Mouse (Mus musculus): ENCODE data around the gene Tgfbrap1. TPM values are rescaled to one million over a fixed set of nuclear protein-coding genes. Genes with fewer than 3 reads are reported as not detected.

Gene Tgfbrap1
- polyA plus RNA-seq, 1 experiment from 2014 or later: 19.5 TPM

- no peaks in the 10 kb centered on the region for H3K9me3 ChIP-seq (ENCODE audit: control insufficient read depth, low read length)
- no peak overlapping the region for H3K9ac ChIP-seq
- no peak overlapping the region for H3K4me2 ChIP-seq (replicated peaks)
- WGBS: 95% methylated on average over 5 of the region's 5 CpGs
- H3K4me1 ChIP-seq (replicated peaks; ENCODE audit: control insufficient read depth, insufficient read depth, low read length): no peaks in the 10 kb centered on the region
- ATAC-seq (ENCODE audit: low FRiP score): no peak
- no peaks in the 10 kb centered on the region for H3K27me3 ChIP-seq (ENCODE audit: control insufficient read depth, insufficient read depth, low read length)
- DNase-seq (ENCODE audit: low spot score): no peak
- no peak overlapping the region for H3K4me3 ChIP-seq (replicated peaks; ENCODE audit: low read length)
- H3K27ac ChIP-seq: no peak overlapping the region
- peaks cover 21% of the 10 kb centered on the region for H3K36me3 ChIP-seq (replicated peaks; ENCODE audit: control insufficient read depth, insufficient read depth)
These were observed 22.5 kb upstream of the Tgfbrap1 start for GRCm38 (mm10) chr1:43120950-43121349.

DNA sequence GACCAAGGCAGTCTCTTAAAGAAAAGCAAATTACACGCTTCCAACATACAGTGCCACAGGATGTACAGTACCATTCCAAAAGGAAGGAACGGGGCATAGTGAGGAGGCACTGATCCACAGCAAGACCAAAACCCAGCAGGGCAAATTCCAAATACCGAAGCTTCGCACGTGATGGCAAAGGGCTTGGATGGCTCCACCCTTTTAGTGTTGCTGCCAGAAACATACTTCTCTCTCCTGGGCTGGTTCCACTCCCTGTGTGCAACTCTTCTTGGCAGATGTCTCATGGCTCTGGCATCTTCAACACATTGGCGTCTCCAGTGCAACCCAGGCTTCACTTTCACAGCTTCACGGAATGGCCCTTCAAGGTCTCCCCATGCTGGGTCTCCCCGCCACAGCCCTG lies 19.0 kb upstream of the Tgfbrap1 start:
- no peak for DNase-seq (ENCODE audit: low spot score)
- Histone ChIP-seq H3K36me3 (replicated peaks; ENCODE audit: control insufficient read depth, insufficient read depth) (peaks cover 51% of the 10 kb centered on the region), H3K4me2 (replicated peaks) (no peak overlapping the region), H3K27ac (no peak overlapping the region), H3K4me1 (replicated peaks; ENCODE audit: control insufficient read depth, insufficient read depth, low read length) (no peaks in the 10 kb centered on the region), H3K4me3 (replicated peaks; ENCODE audit: low read length) (no peak overlapping the region), H3K9me3 (ENCODE audit: control insufficient read depth, low read length) (no peaks in the 10 kb centered on the region), H3K27me3 (ENCODE audit: control insufficient read depth, insufficient read depth, low read length) (no peaks in the 10 kb centered on the region), H3K9ac (no peak overlapping the region)
- WGBS: 97% methylated on average over 8 of the region's 8 CpGs
- no peak for ATAC-seq (ENCODE audit: low FRiP score)

- Histone ChIP-seq H3K9me3 (ENCODE audit: control insufficient read depth, low read length) (no peaks in the 10 kb centered on the region), H3K4me3 (replicated peaks; ENCODE audit: low read length) (no peak overlapping the region), H3K4me2 (replicated peaks) (no peak overlapping the region), H3K9ac (no peak overlapping the region), H3K36me3 (replicated peaks; ENCODE audit: control insufficient read depth, insufficient read depth) (peaks cover 78% of the 10 kb centered on the region), H3K27me3 (ENCODE audit: control insufficient read depth, insufficient read depth, low read length) (no peaks in the 10 kb centered on the region), H3K27ac (no peak overlapping the region), H3K4me1 (replicated peaks; ENCODE audit: control insufficient read depth, insufficient read depth, low read length) (no peaks in the 10 kb centered on the region)
- no peak for ATAC-seq (ENCODE audit: low FRiP score)
- DNase-seq (ENCODE audit: low spot score): peak; percentile 72
- 98% methylated on average over 2 of the region's 2 CpGs for WGBS
These were observed 14.4 kb upstream of the Tgfbrap1 start for GRCm38 (mm10) chr1:43112882-43113281.

DNA sequence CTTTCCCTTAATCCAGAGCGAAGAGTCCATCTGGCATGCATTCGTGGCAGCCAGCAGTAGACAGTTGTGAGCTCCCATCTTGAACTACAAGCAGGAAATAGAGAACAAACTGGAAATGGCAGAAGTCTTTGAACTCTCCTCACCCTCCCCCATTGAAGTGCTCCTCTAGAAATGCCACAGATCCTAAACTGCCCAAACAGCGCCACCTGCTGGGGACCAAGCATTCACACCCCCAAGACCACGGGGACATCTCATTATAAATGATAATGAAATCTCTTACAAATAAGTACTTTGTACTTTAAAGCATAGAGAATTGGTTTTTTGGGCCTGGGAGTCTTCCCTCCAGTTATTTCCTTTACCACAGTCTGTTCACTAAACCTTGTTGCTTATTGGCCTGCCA lies 12.1 kb upstream of the Tgfbrap1 start:
- Histone ChIP-seq H3K36me3 (replicated peaks; ENCODE audit: control insufficient read depth, insufficient read depth) (peaks cover 81% of the 10 kb centered on the region), H3K4me3 (replicated peaks; ENCODE audit: low read length) (no peak overlapping the region), H3K27ac (no peak overlapping the region), H3K4me2 (replicated peaks) (no peak overlapping the region), H3K4me1 (replicated peaks; ENCODE audit: control insufficient read depth, insufficient read depth, low read length) (no peaks in the 10 kb centered on the region), H3K9ac (no peak overlapping the region), H3K9me3 (ENCODE audit: control insufficient read depth, low read length) (no peaks in the 10 kb centered on the region), H3K27me3 (ENCODE audit: control insufficient read depth, insufficient read depth, low read length) (no peaks in the 10 kb centered on the region)
- ATAC-seq (ENCODE audit: low FRiP score) (no peak), DNase-seq (ENCODE audit: low spot score) (no peak)
- 56% methylated on average over 4 of the region's 4 CpGs for WGBS

GRCm38 (mm10) chr1:43108729-43109128 lies 10.3 kb upstream of the Tgfbrap1 start:
- H3K27me3 ChIP-seq (ENCODE audit: control insufficient read depth, insufficient read depth, low read length): no peaks in the 10 kb centered on the region
- no peaks in the 10 kb centered on the region for H3K9me3 ChIP-seq (ENCODE audit: control insufficient read depth, low read length)
- H3K27ac ChIP-seq: no peak overlapping the region
- WGBS: 95% methylated on average over 2 of the region's 2 CpGs
- DNase-seq (ENCODE audit: low spot score): no peak
- no peak for ATAC-seq (ENCODE audit: low FRiP score)
- H3K4me1 ChIP-seq (replicated peaks; ENCODE audit: control insufficient read depth, insufficient read depth, low read length): no peaks in the 10 kb centered on the region
- H3K9ac ChIP-seq: no peak overlapping the region
- no peak overlapping the region for H3K4me3 ChIP-seq (replicated peaks; ENCODE audit: low read length)
- peaks cover 72% of the 10 kb centered on the region for H3K36me3 ChIP-seq (replicated peaks; ENCODE audit: control insufficient read depth, insufficient read depth)
- H3K4me2 ChIP-seq (replicated peaks): no peak overlapping the region

DNA sequence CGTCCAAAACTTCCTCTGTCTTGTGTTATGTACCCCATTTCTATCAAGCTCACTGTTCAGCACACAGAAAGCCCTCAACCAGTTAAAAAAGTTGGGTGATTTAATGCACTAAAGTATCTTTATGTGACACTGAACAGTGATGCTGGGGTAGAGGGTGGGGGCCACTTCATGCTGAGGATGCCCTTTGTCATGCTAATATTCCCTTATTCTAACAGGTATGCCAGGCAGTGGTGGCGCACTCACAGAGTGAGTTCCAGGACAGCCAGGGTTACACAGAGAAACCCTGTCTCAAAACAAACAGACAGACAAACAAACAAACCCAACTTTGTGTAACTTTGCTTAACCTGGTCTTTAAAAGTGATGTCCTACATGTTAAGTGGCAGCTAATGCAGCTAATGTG lies 4.2 kb downstream of the Tgfbrap1 start:
- Histone ChIP-seq H3K27ac (no peak overlapping the region), H3K4me3 (replicated peaks; ENCODE audit: low read length) (no peak overlapping the region), H3K4me1 (replicated peaks; ENCODE audit: control insufficient read depth, insufficient read depth, low read length) (peaks cover 29% of the 10 kb centered on the region), H3K9ac (no peak overlapping the region), H3K27me3 (ENCODE audit: control insufficient read depth, insufficient read depth, low read length) (no peaks in the 10 kb centered on the region), H3K4me2 (replicated peaks) (no peak overlapping the region), H3K36me3 (replicated peaks; ENCODE audit: control insufficient read depth, insufficient read depth) (no peaks in the 10 kb centered on the region), H3K9me3 (ENCODE audit: control insufficient read depth, low read length) (no peaks in the 10 kb centered on the region)
- 82% methylated on average over 2 of the region's 2 CpGs for WGBS
- DNase-seq (ENCODE audit: low spot score) (no peak), ATAC-seq (ENCODE audit: low FRiP score) (no peak)

DNA sequence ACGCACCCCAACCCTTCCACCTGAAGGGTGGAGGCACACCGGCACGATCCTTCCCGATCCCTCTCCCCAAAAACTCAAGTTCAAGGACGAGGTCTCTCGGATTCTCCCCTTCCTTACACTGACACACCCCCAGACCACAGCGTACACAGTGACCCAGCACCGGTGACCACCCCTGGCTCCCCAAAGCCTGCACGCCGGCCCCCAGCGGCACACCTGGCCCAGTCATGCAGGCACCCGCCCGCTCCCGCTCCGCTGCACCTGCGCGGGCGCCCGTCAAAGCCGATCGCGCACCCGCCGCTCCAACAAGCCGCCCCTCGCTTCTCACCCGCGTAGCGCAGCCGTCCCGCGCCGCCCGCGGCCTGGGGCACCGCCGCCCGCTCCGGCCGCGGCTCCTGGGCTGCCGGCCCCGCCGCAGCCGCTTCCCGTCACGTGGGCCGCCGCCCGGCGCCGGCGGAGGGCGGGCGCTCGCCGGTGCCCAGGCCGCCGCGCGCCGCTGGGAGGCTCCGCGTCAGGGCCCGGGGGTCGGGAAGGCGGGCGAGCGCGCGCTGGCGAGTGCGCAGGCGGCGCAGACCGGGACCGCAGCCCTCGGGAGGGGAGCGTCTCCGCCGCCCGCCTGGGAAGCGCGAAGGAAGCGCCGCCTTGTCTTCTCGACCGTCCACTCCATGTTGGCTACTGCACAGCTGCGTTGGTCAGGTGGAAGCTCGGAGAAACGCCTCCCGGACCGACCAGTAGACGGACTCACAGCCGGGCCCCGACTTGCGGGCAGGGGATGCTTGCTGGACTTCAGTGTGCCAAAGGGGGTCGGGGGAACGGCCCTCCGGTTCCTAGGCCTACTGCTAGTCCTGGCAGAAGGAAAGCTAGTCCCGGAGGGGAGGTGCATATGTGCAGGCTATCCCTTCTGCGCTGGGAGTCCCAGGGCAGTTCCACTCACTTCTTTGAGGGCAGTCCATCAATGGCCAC lies 6.1 kb downstream of the Tgfbrap1 start:
- Histone ChIP-seq H3K4me3 (replicated peaks; ENCODE audit: low read length) (peak overlapping the region; percentile 87), H3K4me1 (replicated peaks; ENCODE audit: control insufficient read depth, insufficient read depth, low read length) (peaks cover 26% of the 10 kb centered on the region), H3K27me3 (ENCODE audit: control insufficient read depth, insufficient read depth, low read length) (no peaks in the 10 kb centered on the region), H3K9ac (peak overlapping the region; percentile 95), H3K27ac (peak overlapping the region; percentile 88), H3K36me3 (replicated peaks; ENCODE audit: control insufficient read depth, insufficient read depth) (no peaks in the 10 kb centered on the region), H3K4me2 (replicated peaks) (peak overlapping the region; percentile 66), H3K9me3 (ENCODE audit: control insufficient read depth, low read length) (no peaks in the 10 kb centered on the region)
- peak; percentile 60 for DNase-seq (ENCODE audit: low spot score)
- under 1% methylated on average over 90 of the region's 102 CpGs for WGBS
- peak; percentile 88 for ATAC-seq (ENCODE audit: low FRiP score)

GRCm38 (mm10) chr1:43091306-43092055 lies 7.0 kb downstream of the Tgfbrap1 start:
- H3K4me2 ChIP-seq (replicated peaks): peak overlapping the region; percentile 66
- DNase-seq (ENCODE audit: low spot score) (no peak), ATAC-seq (ENCODE audit: low FRiP score) (peak; percentile 32)
- peaks cover 22% of the 10 kb centered on the region for H3K4me1 ChIP-seq (replicated peaks; ENCODE audit: control insufficient read depth, insufficient read depth, low read length)
- 46% methylated on average over 13 of the region's 13 CpGs for WGBS
- no peaks in the 10 kb centered on the region for H3K9me3 ChIP-seq (ENCODE audit: control insufficient read depth, low read length)
- peak overlapping the region; percentile 87 for H3K4me3 ChIP-seq (replicated peaks; ENCODE audit: low read length)
- H3K27me3 ChIP-seq (ENCODE audit: control insufficient read depth, insufficient read depth, low read length): no peaks in the 10 kb centered on the region
- peak overlapping the region; percentile 88; the same call in 1 of the 2 replicates for H3K27ac ChIP-seq
- H3K36me3 ChIP-seq (replicated peaks; ENCODE audit: control insufficient read depth, insufficient read depth): no peaks in the 10 kb centered on the region
- H3K9ac ChIP-seq: peak overlapping the region; percentile 95

- no peak for ATAC-seq (ENCODE audit: low FRiP score)
These were observed 8.0 kb downstream of the Tgfbrap1 start for GRCm38 (mm10) chr1:43090418-43090817.

More at GRCm38 (mm10) chr1:43090418-43090817, 8.0 kb downstream of the Tgfbrap1 start:
- Histone ChIP-seq H3K9ac (no peak overlapping the region), H3K36me3 (replicated peaks; ENCODE audit: control insufficient read depth, insufficient read depth) (no peaks in the 10 kb centered on the region), H3K4me1 (replicated peaks; ENCODE audit: control insufficient read depth, insufficient read depth, low read length) (peaks cover 22% of the 10 kb centered on the region), H3K4me2 (replicated peaks) (peak overlapping the region; percentile 66; the same call in 1 of the 2 replicates), H3K27ac (no peak overlapping the region), H3K9me3 (ENCODE audit: control insufficient read depth, low read length) (no peaks in the 10 kb centered on the region), H3K27me3 (ENCODE audit: control insufficient read depth, insufficient read depth, low read length) (no peaks in the 10 kb centered on the region), H3K4me3 (replicated peaks; ENCODE audit: low read length) (no peak overlapping the region)
- WGBS: 85% methylated on average over 1 of the region's 1 CpGs
- no peak for DNase-seq (ENCODE audit: low spot score)

All from hindbrain, embryonic 14.5 days (tissue).